Mouse (Mus musculus) myocyte (in vitro differentiated cells): ENCODE measurements around the gene Btg1.

ENCODE experiments used
- CEBPB ChIP-seq: IDR thresholded peaks from 2 replicates; pipeline ENCODE4 v1.6.1; 2011; ENCODE audit warnings: mild to moderate bottlenecking, moderate library complexity; ENCODE audit not compliant: poor library complexity, insufficient read depth, severe bottlenecking
- E2F4 ChIP-seq: IDR thresholded peaks from one replicate; pipeline ENCODE4 v1.6.1; 2011; ENCODE audit warnings: mild to moderate bottlenecking, control low read depth, moderate library complexity; ENCODE audit not compliant: insufficient read depth
- MAX ChIP-seq: IDR thresholded peaks from one replicate; pipeline ENCODE4 v1.6.1; 2011; ENCODE audit warnings: low read depth, mild to moderate bottlenecking, control low read depth
- MYOD1 ChIP-seq, 3 experiments: IDR thresholded peaks; one replicate each; pipeline ENCODE4 v1.6.1; 2011; ENCODE audit warnings: control low read depth in 2 of 3, low read depth in 2 of 3, mild to moderate bottlenecking in 2 of 3, moderate library complexity in 1 of 3; ENCODE audit not compliant: insufficient read length in 2 of 3, control insufficient read depth in 1 of 3
- MYOG ChIP-seq, 3 experiments: IDR thresholded peaks; one replicate each; pipeline ENCODE4 v1.6.1; 2011; ENCODE audit warnings: control low read depth in 2 of 3, low read depth in 2 of 3, mild to moderate bottlenecking in 2 of 3; ENCODE audit not compliant: insufficient read length in 2 of 3, control insufficient read depth in 1 of 3, insufficient read depth in 1 of 3
- POLR2A ChIP-seq: IDR thresholded peaks from one replicate; pipeline ENCODE4 v1.6.1; 2011; ENCODE audit warnings: low read depth, mild to moderate bottlenecking, control low read depth, moderate library complexity; ENCODE audit not compliant: insufficient read length
- POLR2AphosphoS2 ChIP-seq: IDR thresholded peaks from one replicate; pipeline ENCODE4 v1.6.1; 2011; ENCODE audit warnings: low read depth, control low read depth; ENCODE audit not compliant: insufficient read length
- REST ChIP-seq: IDR thresholded peaks from one replicate; pipeline ENCODE4 v1.6.1; 2011; ENCODE audit warnings: mild to moderate bottlenecking, control low read depth, moderate library complexity; ENCODE audit not compliant: insufficient read depth, insufficient read length
- SRF ChIP-seq: IDR thresholded peaks from one replicate; pipeline ENCODE4 v1.6.1; 2011; ENCODE audit warnings: low read depth; ENCODE audit not compliant: control insufficient read depth, insufficient read length
- TCF12 ChIP-seq: IDR thresholded peaks from one replicate; pipeline ENCODE4 v1.6.1; 2011; ENCODE audit warnings: mild to moderate bottlenecking, control low read depth; ENCODE audit not compliant: poor library complexity, insufficient read depth, severe bottlenecking
- TCF3 ChIP-seq: IDR thresholded peaks from one replicate; pipeline ENCODE4 v1.6.1; 2011; ENCODE audit warnings: low read depth, control low read depth; ENCODE audit not compliant: insufficient read length
- USF1 ChIP-seq: IDR thresholded peaks from one replicate; pipeline ENCODE4 v1.6.1; 2011; ENCODE audit warnings: low read depth, mild to moderate bottlenecking, control low read depth, moderate library complexity

- no peak for TF ChIP-seq REST
- peak; percentile 41 for TF ChIP-seq POLR2A
- TF ChIP-seq POLR2AphosphoS2, result peak; percentile 29
- TF ChIP-seq MYOG (IDR thresholded peaks at IDR 0.05; ENCODE audit: control insufficient read depth in 1 of 3, insufficient read depth in 1 of 3, insufficient read length in 2 of 3, low read depth in 2 of 3), result peak in 2 of 3 experiments; percentile 22 to 71
- no peak for TF ChIP-seq MAX
- no peak for TF ChIP-seq TCF12
- no peak for TF ChIP-seq USF1
- TF ChIP-seq E2F4, result no peak
- peak in 1 of 3 experiments; percentile 38 for TF ChIP-seq MYOD1 (IDR thresholded peaks at IDR 0.05; ENCODE audit: control insufficient read depth in 1 of 3, insufficient read length in 2 of 3, low read depth in 2 of 3)
- TF ChIP-seq CEBPB, result no peak
- TF ChIP-seq TCF3, result peak; percentile 1
- no peak for TF ChIP-seq SRF
Measured at GRCm38 (mm10) chr10:96617221-96617950, 580 bp downstream of the Btg1 start.
